Mouse (Mus musculus) kidney, adult 11 months (tissue): ENCODE measurements around the gene Gm49425.

Experiments used
- DNase-seq: peaks from one replicate; pipeline ENCODE4 v3.0.0; 2022

Gm49425 gene

DNA sequence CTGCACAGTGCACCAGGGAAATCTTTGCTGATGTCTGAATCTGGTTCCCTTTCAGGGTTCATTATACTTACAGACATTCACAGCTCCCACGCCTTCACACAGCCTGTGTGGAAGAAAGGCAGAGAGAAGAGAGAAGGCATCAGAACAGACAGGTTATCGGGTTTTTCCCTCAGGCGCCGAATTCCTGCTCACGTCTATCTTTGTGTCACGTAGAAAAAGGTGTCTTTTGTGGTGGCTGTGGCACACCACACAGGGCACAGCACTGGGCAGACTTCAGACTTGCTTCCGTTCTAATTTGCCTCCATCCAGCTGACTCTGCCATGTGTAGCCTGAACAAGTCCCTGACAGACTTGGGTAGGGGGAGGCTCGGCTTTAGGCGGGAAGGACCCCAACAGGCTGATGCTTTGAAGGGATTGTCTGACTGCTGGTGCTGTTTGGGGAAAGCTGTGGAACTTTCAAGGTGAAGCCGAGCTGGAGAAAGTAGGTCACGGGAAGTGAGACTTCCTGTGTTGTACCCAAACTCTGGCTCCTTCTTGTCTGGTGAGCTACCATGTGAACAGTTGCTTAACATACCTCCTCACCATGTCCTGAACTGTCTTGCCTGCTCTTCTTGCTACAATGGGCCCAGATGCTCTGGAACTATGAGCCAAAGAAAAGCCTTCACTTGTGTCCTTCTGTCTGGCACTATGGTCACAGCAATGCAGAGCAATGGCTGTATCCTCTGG, 31.0 kb downstream of the Gm49425 start:
- no peak for DNase-seq

DNA sequence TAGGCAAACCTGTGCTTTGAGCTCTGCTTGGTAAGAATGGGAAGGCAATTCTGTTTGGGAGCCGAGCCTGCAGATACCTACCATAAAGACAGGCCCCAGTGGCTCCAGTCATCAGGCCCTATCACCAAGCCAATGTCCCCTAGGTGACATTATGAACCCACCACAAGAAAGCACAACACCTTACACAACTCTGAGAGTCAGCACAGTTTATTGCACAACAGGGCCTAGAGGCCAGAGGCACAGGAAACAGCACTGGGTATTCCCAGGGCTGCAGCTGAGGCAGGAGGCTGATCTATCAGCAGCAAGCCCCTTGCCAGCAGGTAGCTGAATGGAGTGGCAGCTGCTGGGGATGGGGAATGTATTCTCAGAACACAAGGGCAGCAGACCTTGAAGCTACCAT, 32.1 kb downstream of the Gm49425 start:
- no peak for DNase-seq

DNA sequence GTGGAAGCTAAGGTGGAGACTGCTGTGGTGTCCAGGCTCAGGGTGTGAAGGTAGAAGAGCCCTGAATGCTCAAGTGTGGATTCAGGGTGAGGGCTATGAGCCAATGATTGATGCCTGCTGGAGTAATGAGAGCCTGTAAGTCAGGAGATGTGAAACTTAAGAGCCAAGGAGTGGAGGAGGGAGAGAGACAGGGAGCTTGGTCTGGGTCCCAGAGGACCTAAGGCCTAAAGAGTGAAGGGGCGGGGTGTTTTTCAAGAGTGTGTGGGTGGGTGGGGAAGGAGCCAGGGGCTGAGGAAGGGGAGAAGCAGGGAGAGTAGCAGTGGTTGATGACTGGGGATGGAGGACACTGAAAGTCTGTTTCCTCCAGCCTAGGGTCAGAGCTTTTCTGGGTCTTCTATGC, 33.4 kb downstream of the Gm49425 start:
- no peak for DNase-seq

DNA sequence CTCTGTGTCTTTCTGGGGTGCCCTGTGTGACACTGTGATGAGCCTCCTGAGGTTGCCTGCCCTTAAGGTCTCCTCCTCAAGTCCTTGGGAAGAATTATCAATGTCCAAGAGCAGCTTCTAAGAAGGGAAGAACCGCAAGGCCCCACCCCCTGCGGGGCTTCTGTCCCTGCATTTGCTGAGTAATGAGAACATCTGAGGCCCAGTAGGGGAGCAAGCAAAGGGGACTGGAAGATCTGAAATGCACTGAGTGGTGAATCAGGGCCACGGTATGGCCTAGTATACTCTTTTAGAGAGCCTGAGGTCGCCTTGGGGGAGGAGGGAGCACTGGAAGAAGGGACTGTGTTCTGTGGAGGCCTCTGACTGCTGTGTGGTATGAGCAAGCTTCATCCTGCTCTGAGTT, 35.0 kb downstream of the Gm49425 start:
- no peak for DNase-seq

DNA sequence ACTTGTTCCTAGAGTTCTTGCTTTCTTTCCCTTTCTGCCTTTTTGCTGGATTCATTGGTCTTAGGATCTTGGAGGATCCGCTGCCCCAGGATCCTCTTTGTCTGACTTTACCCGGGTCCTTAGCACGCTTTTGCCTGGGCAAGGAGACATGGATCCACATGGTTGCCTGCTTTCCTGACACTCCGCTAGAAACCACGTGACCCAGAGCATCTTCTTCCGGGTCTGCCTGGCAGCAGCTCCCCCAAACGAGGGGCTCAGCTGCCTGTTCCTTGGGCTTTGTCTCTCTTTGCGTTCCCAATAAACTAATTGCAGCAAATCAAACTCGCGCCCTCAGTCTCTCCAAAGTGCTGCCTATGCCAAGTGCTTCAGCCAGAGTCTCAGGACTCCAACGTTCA, 37.4 kb downstream of the Gm49425 start:
- no peak for DNase-seq

DNA sequence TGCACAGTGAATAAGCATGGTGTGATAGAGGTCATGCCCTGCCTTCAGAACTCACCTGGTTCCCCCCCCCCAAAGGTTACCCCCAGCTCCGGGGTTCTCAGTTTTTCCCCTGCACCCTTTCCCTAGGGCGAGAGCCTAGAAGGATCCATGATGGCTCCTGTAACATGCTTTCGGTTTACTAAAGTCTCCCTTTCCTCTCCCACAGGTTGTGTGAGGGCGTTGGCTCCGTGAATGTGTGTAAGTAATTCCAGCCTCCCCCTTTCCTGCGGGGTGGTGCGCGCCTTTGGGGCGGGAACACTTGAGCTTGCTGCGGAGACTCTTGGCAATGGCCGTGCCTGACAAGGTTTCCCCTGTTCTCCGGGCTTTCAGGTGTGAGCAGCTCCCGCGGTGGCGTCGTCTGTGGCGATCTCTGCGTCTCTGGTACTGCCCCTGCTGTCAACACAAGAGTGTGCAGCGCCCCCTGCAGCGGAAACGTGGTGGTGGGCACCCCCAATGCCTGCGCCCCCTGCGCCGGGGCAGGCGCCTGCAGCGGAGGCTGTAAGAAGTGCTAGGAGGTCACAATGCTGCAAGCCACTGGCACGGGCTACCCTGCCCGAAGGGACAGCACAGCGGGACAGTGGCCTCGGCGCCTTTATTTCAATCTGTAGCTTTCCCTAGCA, 37.9 kb downstream of the Gm49425 start:
- peak; percentile 19 for DNase-seq

DNA sequence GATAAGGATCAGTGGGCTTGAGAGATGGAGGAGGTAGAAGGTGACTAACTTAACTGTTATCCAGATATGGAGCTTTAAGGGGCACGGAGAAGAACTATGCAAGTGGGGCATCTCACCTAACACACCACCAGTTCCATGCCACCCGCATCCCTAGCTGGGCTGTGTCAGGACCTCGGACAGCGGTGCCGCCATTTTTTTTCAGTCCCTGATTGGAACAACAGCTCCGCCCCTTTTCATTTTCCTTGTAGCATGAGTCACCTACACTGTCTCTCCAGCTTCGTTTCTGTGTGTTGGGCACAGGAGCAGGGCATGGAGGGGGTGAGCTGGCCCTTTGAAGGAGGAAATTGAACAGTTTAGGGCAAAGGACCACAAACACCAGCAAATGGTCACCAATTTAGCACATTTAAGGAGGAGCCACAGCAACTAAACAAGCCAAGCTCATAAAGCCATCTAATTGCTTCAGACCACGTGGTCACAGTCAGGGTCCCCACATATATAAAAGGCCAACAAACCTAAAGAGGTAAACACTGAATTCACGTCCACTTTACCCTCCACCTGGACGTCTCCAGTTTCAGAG, 44.0 kb downstream of the Gm49425 start, which contains the start of gene Krt86:
Gene Krt86 (plus strand): TSS at position 527 of the 577 bp plus-strand sequence.
- DNase-seq, result no peak

DNA sequence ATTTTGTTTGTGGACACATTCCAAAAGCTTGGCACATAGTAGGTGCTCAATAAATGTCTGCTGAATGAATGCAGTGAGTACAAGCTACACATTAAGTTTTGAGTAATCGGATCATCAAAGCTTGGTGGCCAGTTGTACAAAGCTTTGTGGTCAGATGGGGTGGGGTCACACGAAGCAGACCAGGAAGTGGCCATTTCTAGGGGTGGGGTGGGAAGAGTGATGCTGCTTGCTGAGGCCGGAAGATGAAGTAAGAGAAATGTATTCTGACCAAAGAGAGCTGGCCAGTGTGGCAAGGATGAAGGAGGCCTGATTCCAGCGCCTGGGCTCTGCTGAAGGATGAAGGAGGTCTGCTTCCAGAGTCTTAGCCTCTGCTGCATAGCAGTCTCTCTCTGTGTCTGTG, 48.0 kb downstream of the Gm49425 start:
- DNase-seq, result no peak
